Mouse (Mus musculus) CH12.LX (cell line): ENCODE measurements around the gene Zfp786. TPM values are rescaled to one million over a fixed set of nuclear protein-coding genes. Genes with fewer than 3 reads are reported as not detected.

ENCODE experiments used
- DNase-seq: peaks from one replicate; pipeline ENCODE4 v3.0.0-alpha.2; 2013; ENCODE audit errors: extremely low read depth
- H3K27ac ChIP-seq: 2 replicates; pipeline ENCODE4 v1.5.1; 2012; ENCODE audit warnings: low read depth, mild to moderate bottlenecking, control low read depth, moderate library complexity; ENCODE audit not compliant: insufficient read depth
- H3K27me3 ChIP-seq: replicated peaks from 2 replicates; pipeline ENCODE3; 2012; ENCODE audit warnings: inconsistent platforms
- H3K36me3 ChIP-seq, 2 experiments: replicated peaks in 1 of 2; 2 replicates each; pipeline versions ENCODE3 to v1.6.1; 2012; ENCODE audit warnings: inconsistent platforms in 1 of 2, low read length in 1 of 2, mild to moderate bottlenecking in 1 of 2, mixed read lengths in 1 of 2, moderate library complexity in 1 of 2; ENCODE audit not compliant: control insufficient read depth in 1 of 2, insufficient read depth in 1 of 2
- H3K4me1 ChIP-seq, 2 experiments: 2 replicates each; pipeline ENCODE4 v1.6.1; 2012; ENCODE audit warnings: inconsistent platforms in 1 of 2, moderate library complexity in 1 of 2; ENCODE audit not compliant: insufficient read depth in 2 of 2, control insufficient read depth in 1 of 2
- H3K4me2 ChIP-seq: 2 replicates; pipeline ENCODE4 v1.6.1; 2012; ENCODE audit warnings: low read depth, mild to moderate bottlenecking, control low read depth; ENCODE audit not compliant: poor library complexity, insufficient read depth, severe bottlenecking
- H3K4me3 ChIP-seq, 3 experiments: fragments of 150-350 bp in 1 of 3; sonication (generic) in 1 of 3; replicated peaks in 1 of 3; 2 replicates each; pipeline versions ENCODE3 to v1.5.1; 2011 to 2012; ENCODE audit warnings: low read depth in 2 of 3, low read length in 2 of 3, mild to moderate bottlenecking in 2 of 3, moderate library complexity in 2 of 3, control low read depth in 1 of 3, improper control_type of control experiment in 1 of 3, inconsistent platforms in 1 of 3, mixed read lengths in 1 of 3; ENCODE audit not compliant: poor library complexity in 1 of 3
- H3K79me2 ChIP-seq: replicated peaks from 2 replicates; pipeline ENCODE4 v1.6.1; 2012; ENCODE audit warnings: mild to moderate bottlenecking, moderate library complexity; ENCODE audit not compliant: control insufficient read depth, poor library complexity, insufficient read depth, severe bottlenecking; ENCODE audit errors: extremely low read depth
- H3K9ac ChIP-seq: 2 replicates; pipeline ENCODE4 v1.6.1; 2012; ENCODE audit warnings: low read depth, mild to moderate bottlenecking, control low read depth, moderate library complexity; ENCODE audit not compliant: insufficient read depth
- H3K9me3 ChIP-seq: replicated peaks from 2 replicates; pipeline ENCODE3; 2012; ENCODE audit warnings: low read length, inconsistent platforms, mixed read lengths
- BHLHE40 ChIP-seq: IDR thresholded peaks from 2 replicates; pipeline ENCODE4 v1.6.1; 2011; ENCODE audit warnings: mild to moderate bottlenecking, low read depth, low read length, improper control_type of control experiment
- CHD1 ChIP-seq: IDR thresholded peaks from 2 replicates; pipeline ENCODE4 v1.6.1; 2012; ENCODE audit warnings: low read depth, low read length, improper control_type of control experiment, inconsistent platforms
- CHD2 ChIP-seq: IDR thresholded peaks from 2 replicates; pipeline ENCODE4 v1.6.1; 2011; ENCODE audit warnings: low read length, improper control_type of control experiment
- CTCF ChIP-seq, 2 experiments: IDR thresholded peaks in 1 of 2; conservative IDR thresholded peaks in 1 of 2; 2 replicates each; pipeline ENCODE4 v1.5.1; 2011 to 2012; ENCODE audit warnings: low read depth in 2 of 2, low read length in 2 of 2, improper control_type of control experiment in 1 of 2, inconsistent platforms in 1 of 2, mild to moderate bottlenecking in 1 of 2, moderate library complexity in 1 of 2
- JUND ChIP-seq: conservative IDR thresholded peaks from 2 replicates; pipeline ENCODE4 v1.6.1; 2011; ENCODE audit warnings: low read depth, low read length, improper control_type of control experiment
- KAT2A ChIP-seq: IDR thresholded peaks from 2 replicates; pipeline ENCODE4 v1.6.1; 2012; ENCODE audit warnings: low read length, improper control_type of control experiment, inconsistent platforms; ENCODE audit not compliant: insufficient replicate concordance
- MAFK ChIP-seq: IDR thresholded peaks from 2 replicates; pipeline ENCODE4 v1.6.1; 2011; ENCODE audit warnings: low read length, improper control_type of control experiment; ENCODE audit not compliant: insufficient replicate concordance
- MXI1 ChIP-seq: IDR thresholded peaks from 2 replicates; pipeline ENCODE4 v1.6.1; 2011; ENCODE audit warnings: mild to moderate bottlenecking, low read depth, low read length, improper control_type of control experiment
- MYC ChIP-seq: IDR thresholded peaks from 2 replicates; pipeline ENCODE4 v1.6.1; 2011; ENCODE audit warnings: low read depth, mild to moderate bottlenecking, improper control_type of control experiment, low read length
- NELFE ChIP-seq: IDR thresholded peaks from 2 replicates; pipeline ENCODE4 v1.6.1; 2011; ENCODE audit warnings: low read depth, low read length, improper control_type of control experiment
- POLR2A ChIP-seq: IDR thresholded peaks from 2 replicates; pipeline ENCODE4 v1.6.1; 2011; ENCODE audit warnings: low read depth, mild to moderate bottlenecking, improper control_type of control experiment, low read length
- RCOR1 ChIP-seq: conservative IDR thresholded peaks from 2 replicates; pipeline ENCODE4 v1.6.1; 2012; ENCODE audit warnings: low read depth, mild to moderate bottlenecking, inconsistent platforms, low read length, improper control_type of control experiment
- SMC3 ChIP-seq: IDR thresholded peaks from 2 replicates; pipeline ENCODE4 v1.6.1; 2011; ENCODE audit warnings: low read depth, low read length, improper control_type of control experiment
- TBP ChIP-seq: conservative IDR thresholded peaks from 2 replicates; pipeline ENCODE4 v1.6.1; 2011; ENCODE audit warnings: low read depth, low read length, improper control_type of control experiment
- TCF12 ChIP-seq: IDR thresholded peaks from 2 replicates; pipeline ENCODE4 v1.6.1; 2014; ENCODE audit warnings: low read depth, mild to moderate bottlenecking, inconsistent platforms, low read length, improper control_type of control experiment
- UBTF ChIP-seq: IDR thresholded peaks from 2 replicates; pipeline ENCODE4 v1.6.1; 2012; ENCODE audit warnings: low read depth, mild to moderate bottlenecking, inconsistent platforms, low read length, improper control_type of control experiment, moderate library complexity
- ZNF384 ChIP-seq: IDR thresholded peaks from 2 replicates; pipeline ENCODE4 v1.6.1; 2012; ENCODE audit warnings: low read depth, low read length, improper control_type of control experiment, inconsistent platforms
- dilution Hi-C: fragments of 300-500 bp; cut with MboI; formaldehyde crosslinking; loops from 2 replicates; pipeline ENCODE4 v1.14.3; 2020; ENCODE audit warnings: low sequenced_read_pairs; ENCODE audit not compliant: extremely low pct_unique_long_range_greater_than_20kb, extremely low pct_ligation_motif_present
- in situ Hi-C: fragments of 300-500 bp; cut with MboI; formaldehyde crosslinking; loops from 3 replicates; pipeline ENCODE4 v1.14.3; 2019; ENCODE audit warnings: low sequenced_read_pairs, low pct_ligation_motif_present, low pct_unique_long_range_greater_than_20kb, mixed read lengths
- polyA plus RNA-seq: library from polyadenylated mRNA; unstranded; fragments of >175 nt; gene quantifications from 2 replicates; pipeline ENCODE4 v1.2.1, GENCODE M21; 2012; ENCODE audit warnings: low read depth; ENCODE audit not compliant: insufficient read length
- total RNA-seq, 2 experiments: library from RNA; depleted of rRNA; stranded (reverse); fragments of 300-350 nt in 1 of 2; fragments of >200 nt in 1 of 2; gene quantifications; 2 replicates each; pipeline ENCODE4 v1.2.3; 2012 to 2014

Gene Zfp786
- total and polyA plus RNA-seq, 3 experiments = 0.30 to 0.89 (median 0.40) TPM

- peaks cover 16 to 32% of the 10 kb centered on the region in 2 experiments for H3K4me1 ChIP-seq
- peak; percentile 33; the same call in 1 of the 2 replicates for TF ChIP-seq TCF12
- no peak for TF ChIP-seq TBP
- no peak for TF ChIP-seq ZNF384
- 0 out of 2 replicates have a peak, but pooled peaks have one; percentile 22 for TF ChIP-seq POLR2A
- 0 out of 2 replicates have a peak, but pooled peaks have one; percentile 37 for TF ChIP-seq RCOR1
- 0 out of 2 replicates have a peak, but pooled peaks have one; percentile 40 for TF ChIP-seq CHD2
- TF ChIP-seq MYC = 0 out of 2 replicates have a peak, but pooled peaks have one; percentile 36
- no peak for TF ChIP-seq UBTF
- no peak for TF ChIP-seq SMC3
- TF ChIP-seq MAFK = peak; percentile 58; the same call in 1 of the 2 replicates
- 0 out of 2 replicates have a peak, but pooled peaks have one; percentile 10 for TF ChIP-seq BHLHE40
- TF ChIP-seq CHD1 = 0 out of 2 replicates have a peak, but pooled peaks have one; percentile 37
- TF ChIP-seq KAT2A = 0 out of 2 replicates have a peak, but pooled peaks have one; percentile 43
- no peaks in the 10 kb centered on the region for H3K27me3 ChIP-seq
- H3K79me2 ChIP-seq = peaks cover 64% of the 10 kb centered on the region
- no peak for DNase-seq
- peaks cover 7% of the 10 kb centered on the region in 2 experiments for H3K36me3 ChIP-seq
- dilution Hi-C loops = no loop called here
- H3K9ac ChIP-seq = peak overlapping the region; percentile 98
- in situ Hi-C loops = no loop called here
- H3K4me2 ChIP-seq = peak overlapping the region; percentile 100
- H3K27ac ChIP-seq = peak overlapping the region; percentile 60
- no peaks in the 10 kb centered on the region for H3K9me3 ChIP-seq
- peak overlapping the region; percentile 69 to 97 (median 91) for H3K4me3 ChIP-seq
Measured at GRCm38 (mm10) chr6:47811324-47811723, 19.3 kb downstream of the Zfp786 start.

GRCm38 (mm10) chr6:47810181-47810580 lies 20.5 kb downstream of the Zfp786 start:
- dilution Hi-C loops (no loop called here), in situ Hi-C loops (no loop called here)
- no peak for TF ChIP-seq RCOR1
- no peak for TF ChIP-seq TBP
- TF ChIP-seq CTCF (conservative IDR thresholded peaks at IDR 0.05 in 1 of 2, IDR thresholded peaks at IDR 0.05 in 1 of 2; ENCODE audit: low read depth in 2 of 2, low read length in 2 of 2) = peak in 1 of 2 experiments; percentile 17; a peak in 1 of 4 replicates
- TF ChIP-seq MAFK = no peak
- TF ChIP-seq BHLHE40 = no peak
- TF ChIP-seq MXI1 = no peak
- TF ChIP-seq ZNF384 = no peak
- TF ChIP-seq NELFE = 0 out of 2 replicates have a peak, but pooled peaks have one; percentile 21
- 0 out of 2 replicates have a peak, but pooled peaks have one; percentile 15 for TF ChIP-seq JUND
- Histone ChIP-seq H3K79me2 (peaks cover 73% of the 10 kb centered on the region), H3K27me3 (no peaks in the 10 kb centered on the region), H3K9me3 (no peaks in the 10 kb centered on the region), H3K4me3 (peak overlapping the region; percentile 35 to 97 (median 44)), H3K4me2 (peak overlapping the region; percentile 100), H3K9ac (peak overlapping the region; percentile 56), H3K4me1 (peaks cover 19 to 43% of the 10 kb centered on the region in 2 experiments), H3K27ac (peak overlapping the region; percentile 66; the same call in 1 of the 2 replicates), H3K36me3 (peaks cover 17% of the 10 kb centered on the region in 2 experiments)
- no peak for DNase-seq
